Mouse (Mus musculus): ENCODE results near the gene Rbm19.
"Not testable (repeated sequence)": the region's sequence is repeated elsewhere in the genome, so short reads cannot be mapped to it uniquely, and the experiment has no call there.

The Rbm19 gene

GRCm38 (mm10) chr5:120116261-120117050, at the start of gene Rbm19:
Gene Rbm19, plus strand, starts transcription at chr5:120116465.
- DNase-seq (ENCODE audit: low spot score), result peak; percentile 95

GRCm38 (mm10) chr5:120067266-120067665, 49.0 kb upstream of the Rbm19 start:
- peak; percentile 41 for DNase-seq (ENCODE audit: low spot score)

GRCm38 (mm10) chr5:120074101-120074500, 42.2 kb upstream of the Rbm19 start:
- no peak for DNase-seq (ENCODE audit: low spot score)

GRCm38 (mm10) chr5:120080027-120080426, 36.2 kb upstream of the Rbm19 start:
- DNase-seq (ENCODE audit: low spot score), result no peak

GRCm38 (mm10) chr5:120080468-120080867, 35.8 kb upstream of the Rbm19 start:
- DNase-seq (ENCODE audit: low spot score), result no peak

GRCm38 (mm10) chr5:120088561-120088960, 27.7 kb upstream of the Rbm19 start:
- peak; percentile 95 for DNase-seq (ENCODE audit: low spot score)

- DNase-seq (ENCODE audit: low spot score), result peak; percentile 80
Observed at GRCm38 (mm10) chr5:120094602-120095001, 21.7 kb upstream of the Rbm19 start.

GRCm38 (mm10) chr5:120097042-120097441, 19.2 kb upstream of the Rbm19 start:
- DNase-seq (ENCODE audit: low spot score), result peak; percentile 8

- DNase-seq (ENCODE audit: low spot score), result no peak
Observed at GRCm38 (mm10) chr5:120100814-120101213, 15.5 kb upstream of the Rbm19 start.

GRCm38 (mm10) chr5:120102097-120102496, 14.2 kb upstream of the Rbm19 start:
- DNase-seq (ENCODE audit: low spot score), result no peak

GRCm38 (mm10) chr5:120102732-120103131, 13.5 kb upstream of the Rbm19 start:
- DNase-seq (ENCODE audit: low spot score), result peak; percentile 84

- no peak for DNase-seq (ENCODE audit: low spot score)
Observed at GRCm38 (mm10) chr5:120103458-120103857, 12.8 kb upstream of the Rbm19 start.

- peak; percentile 72 for DNase-seq (ENCODE audit: low spot score)
Observed at GRCm38 (mm10) chr5:120106424-120107073, 9.7 kb upstream of the Rbm19 start.

- DNase-seq (ENCODE audit: low spot score), result no peak
Observed at GRCm38 (mm10) chr5:120114361-120114760, 1.9 kb upstream of the Rbm19 start.

- not testable (repeated sequence) for DNase-seq (ENCODE audit: low spot score)
Observed at GRCm38 (mm10) chr5:120117161-120117560, 896 bp downstream of the Rbm19 start.

GRCm38 (mm10) chr5:120124881-120125690, 8.8 kb downstream of the Rbm19 start:
- DNase-seq (ENCODE audit: low spot score), result no peak

GRCm38 (mm10) chr5:120127641-120128040, 11.4 kb downstream of the Rbm19 start:
- peak; percentile 69 for DNase-seq (ENCODE audit: low spot score)

- no peak for DNase-seq (ENCODE audit: low spot score)
Observed at GRCm38 (mm10) chr5:120128511-120128910, 12.2 kb downstream of the Rbm19 start.

GRCm38 (mm10) chr5:120129070-120129469, 12.8 kb downstream of the Rbm19 start:
- no peak for DNase-seq (ENCODE audit: low spot score)

- DNase-seq (ENCODE audit: low spot score), result no peak
Observed at GRCm38 (mm10) chr5:120129761-120130160, 13.5 kb downstream of the Rbm19 start.

- DNase-seq (ENCODE audit: low spot score), result no peak
Observed at GRCm38 (mm10) chr5:120130163-120130562, 13.9 kb downstream of the Rbm19 start.

- DNase-seq (ENCODE audit: low spot score), result peak; percentile 70
Observed at GRCm38 (mm10) chr5:120131600-120131999, 15.3 kb downstream of the Rbm19 start.

- DNase-seq (ENCODE audit: low spot score), result peak; percentile 60
Observed at GRCm38 (mm10) chr5:120134000-120134399, 17.7 kb downstream of the Rbm19 start.
